ENCODE assay signal across 7 mouse cellular contexts in genomic region chr17:24550416-24551049, GRCm38 (mm10). TPM values are rescaled to one million over a fixed set of nuclear protein-coding genes. Genes with fewer than 3 reads are reported as not detected.
A peak's percentile ranks its signal among the peaks of the same experiment; 100 is the strongest.
DNase-seq lines count a peak whose midpoint lies in the region; ATAC-seq lines count a peak whose summit lies in the region.

No protein-coding gene starts in this region.

- H3K27ac ChIP-seq in hindbrain, embryonic 15.5 days (replicated peaks) = peak overlapping the region; percentile 95

- ATAC-seq in hindbrain, embryonic 15.5 days (ENCODE audit: low FRiP score, low read depth) = peak; percentile 78
- peak; percentile 24; the same call in 1 of the 2 replicates for ATAC-seq in megakaryocyte progenitor cell, adult 5-6 weeks (replicated peaks; ENCODE audit: poor library complexity)

- no peaks in the 10 kb centered on the region for H3K36me3 ChIP-seq in hindbrain, embryonic 15.5 days

- peak; percentile 89 to 93 for DNase-seq in adrenal gland, adult (ENCODE audit: inconsistent age in 2 of 2, low spot score in 1 of 2)
- peak; percentile 88 for DNase-seq in cerebellum, postnatal 25 days
- peak; percentile 83 for DNase-seq in gastrocnemius, adult 18-20 months (ENCODE audit: low spot score)
- peak; percentile 81 to 83 for DNase-seq in left cerebral cortex, postnatal 25 days (ENCODE audit: low spot score in 2 of 2)
- DNase-seq in spleen, adult 12 weeks (ENCODE audit: low spot score) = peak; percentile 68

- H3K27me3 ChIP-seq in hindbrain, embryonic 15.5 days = peaks cover 4% of the 10 kb centered on the region

- H3K9ac ChIP-seq in hindbrain, embryonic 15.5 days = peak overlapping the region; percentile 94

- intact Hi-C loops in left cerebral cortex, postnatal 25 days (cut with DNase I) = no loop called here

- peak overlapping the region; percentile 56 for H3K4me3 ChIP-seq in hindbrain, embryonic 15.5 days

- H3K4me1 ChIP-seq in hindbrain, embryonic 15.5 days (replicated peaks) = peaks cover 36% of the 10 kb centered on the region

- WGBS in hindbrain, embryonic 15.5 days = under 1% methylated on average over 44 of the region's 44 CpGs

- peak overlapping the region; percentile 73 for H3K4me2 ChIP-seq in hindbrain, embryonic 15.5 days

- H3K9me3 ChIP-seq in hindbrain, embryonic 15.5 days = no peaks in the 10 kb centered on the region

RNA-seq across cellular contexts. Expression of gene Pkd1, which starts 0.9 kb away (rescaled TPM):
- total RNA-seq in gastrocnemius, adult 18-20 months (2021) = 10 to 100 TPM; 12.8 to 21.4 TPM
- 22.6 and 30.3 TPM in 2 replicates for polyA plus RNA-seq in hindbrain, embryonic 15.5 days (2015; fragmentation: Nextera tagmentation; extraction: Ambion mirVana)
- 10 to 100 TPM; 66.4 to 84.7 TPM for total RNA-seq in left cerebral cortex, postnatal 25 days (2021)
- 7.4 and 10.6 TPM in 2 replicates for total RNA-seq in megakaryocyte progenitor cell, adult 5-6 weeks (2015)
- 6.2 and 15.1 TPM in 2 replicates for total RNA-seq in megakaryocyte progenitor cell, adult 5-6 weeks (2017)

RNA-seq across cellular contexts. Expression of gene Rab26, which starts 16.5 kb away (rescaled TPM):
- total RNA-seq in gastrocnemius, adult 18-20 months (2021) = not detected
- 6.3 and 8.2 TPM in 2 replicates for polyA plus RNA-seq in hindbrain, embryonic 15.5 days (2015; fragmentation: Nextera tagmentation; extraction: Ambion mirVana)
- 10 to 100 TPM; 53.4 to 59.5 TPM for total RNA-seq in left cerebral cortex, postnatal 25 days (2021)
- total RNA-seq in megakaryocyte progenitor cell, adult 5-6 weeks (2015) = 0.12 and 0.17 TPM in 2 replicates
- 0.14 and 0.71 TPM in 2 replicates for total RNA-seq in megakaryocyte progenitor cell, adult 5-6 weeks (2017)

RNA-seq across cellular contexts. Expression of gene Traf7, which starts 22.8 kb away (rescaled TPM):
- 10 to 100 TPM; 25.7 to 29.7 TPM for total RNA-seq in gastrocnemius, adult 18-20 months (2021)
- polyA plus RNA-seq in hindbrain, embryonic 15.5 days (2015; fragmentation: Nextera tagmentation; extraction: Ambion mirVana) = 88.7 and 91.0 TPM in 2 replicates
- 10 to 100 TPM; 75.1 to 77.7 TPM for total RNA-seq in left cerebral cortex, postnatal 25 days (2021)
- 50.9 and 54.7 TPM in 2 replicates for total RNA-seq in megakaryocyte progenitor cell, adult 5-6 weeks (2015)
- total RNA-seq in megakaryocyte progenitor cell, adult 5-6 weeks (2017) = 91.7 and 98.9 TPM in 2 replicates

Comparison
In these comparisons a context has a peak if more than half of its experiments do, and no peak if none do; other contexts are left out.
1. Peak in every context shown above with its lines: DNase-seq, ATAC-seq, H3K4me3 ChIP-seq and H3K27ac ChIP-seq.
2. RNA of gene Rab26, which starts 16.5 kb away (total RNA-seq): 53.4 to 59.5 TPM in left cerebral cortex, postnatal 25 days; 0.12 to 0.71 TPM in megakaryocyte progenitor cell, adult 5-6 weeks and not detected in gastrocnemius, adult 18-20 months; every median in the first group is over 10 times any median in the second.